Mouse (Mus musculus): ENCODE data around the gene Nsun5. TPM values are rescaled to one million over a fixed set of nuclear protein-coding genes. Genes with fewer than 3 reads are reported as not detected.

Gene Nsun5
- polyA plus RNA-seq (2015; fragmentation: Nextera tagmentation; extraction: Ambion mirVana) = 34.1 and 36.4 TPM in 2 replicates

DNA sequence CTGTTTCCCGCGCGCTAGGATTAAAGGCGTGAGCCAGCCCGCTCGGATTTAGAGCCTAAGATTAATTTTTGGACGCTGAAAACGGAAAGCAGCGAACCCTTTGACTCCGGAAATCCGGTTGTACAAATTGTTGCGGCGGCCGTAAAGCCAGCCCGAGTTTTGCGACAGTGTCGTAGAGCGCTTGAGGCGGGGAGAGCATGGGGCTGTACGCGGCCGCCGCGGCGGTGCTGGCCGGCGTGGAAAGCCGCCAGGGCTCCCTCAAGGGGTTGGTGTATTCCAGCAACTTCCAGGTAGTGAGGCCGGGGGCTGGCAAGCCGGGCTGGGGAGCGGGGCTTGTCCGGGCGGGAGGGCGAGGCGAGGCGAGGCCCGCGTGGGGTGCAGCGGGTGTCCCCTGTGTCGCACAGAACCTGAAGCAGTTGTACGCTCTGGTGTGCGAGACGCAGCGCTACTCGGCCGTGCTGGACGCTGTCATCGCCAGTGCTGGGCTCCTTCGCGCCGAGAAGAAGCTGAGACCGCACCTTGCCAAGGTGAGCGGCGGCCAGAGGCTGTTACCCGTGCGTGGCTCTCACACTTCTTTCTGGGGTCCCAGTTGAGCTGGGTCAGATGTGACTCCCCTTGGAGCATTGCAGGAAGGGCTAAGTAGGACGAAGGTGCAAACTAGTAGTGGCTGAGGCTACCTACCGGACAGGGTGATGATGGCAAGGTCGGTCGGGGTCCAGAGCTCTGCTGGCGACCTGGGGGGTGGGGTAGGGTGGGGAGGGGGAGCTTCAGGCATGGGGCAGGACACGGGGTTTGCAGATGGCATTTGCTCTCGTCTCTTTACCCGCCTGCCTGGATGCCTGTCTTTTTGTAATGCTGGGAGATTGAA, at the start of gene Nsun5:
TSS of gene Nsun5 (plus strand) at position 167 of the 868 bp plus-strand sequence.
- under 1% methylated on average over 61 of the region's 64 CpGs for WGBS
- Histone ChIP-seq H3K36me3 (ENCODE audit: control insufficient read depth, insufficient read depth, low read length) (peaks cover 19% of the 10 kb centered on the region), H3K27ac (ENCODE audit: low read length) (peak within 1 kb of the TSS; percentile 47), H3K27me3 (ENCODE audit: control insufficient read depth, insufficient read depth, low read depth, low read length) (no peaks in the 10 kb centered on the region; the same call in 1 of the 2 replicates), H3K4me1 (ENCODE audit: control insufficient read depth, insufficient read depth, low read length) (peaks cover 12% of the 10 kb centered on the region), H3K4me3 (ENCODE audit: low read depth, low read length) (peak within 1 kb of the TSS; percentile 89), H3K4me2 (ENCODE audit: low read length) (peak within 1 kb of the TSS; percentile 91), H3K9me3 (replicated peaks; ENCODE audit: control insufficient read depth, low read length, poor library complexity, severe bottlenecking) (no peaks in the 10 kb centered on the region), H3K9ac (ENCODE audit: low read depth, low read length) (peak within 1 kb of the TSS; percentile 92)
- peak; percentile 67 for ATAC-seq

DNA sequence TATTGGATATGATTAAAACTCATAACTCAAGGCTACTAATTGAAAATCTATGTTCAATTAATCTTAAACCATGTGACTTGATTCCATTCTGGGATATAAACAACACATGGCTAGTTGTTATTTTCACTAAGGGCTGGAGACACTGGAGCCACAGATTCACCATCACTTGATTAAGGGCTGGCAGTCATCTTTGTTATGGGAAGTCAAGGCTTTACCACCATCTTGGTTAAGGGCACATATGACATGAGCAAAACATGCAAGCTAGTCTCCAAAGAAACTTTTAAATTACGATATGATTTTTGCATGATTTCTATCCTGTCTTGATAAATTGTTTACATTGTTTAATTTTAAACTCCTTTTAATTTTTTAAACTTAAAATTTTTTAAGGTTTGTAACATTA, 47.6 kb upstream of the Nsun5 start:
- H3K36me3 ChIP-seq (ENCODE audit: control insufficient read depth, insufficient read depth, low read length) = no peaks in the 10 kb centered on the region
- H3K9me3 ChIP-seq (replicated peaks; ENCODE audit: control insufficient read depth, low read length, poor library complexity, severe bottlenecking) = no peaks in the 10 kb centered on the region
- H3K27ac ChIP-seq (ENCODE audit: low read length) = no peak overlapping the region
- ATAC-seq = no peak
- H3K4me1 ChIP-seq (ENCODE audit: control insufficient read depth, insufficient read depth, low read length) = no peaks in the 10 kb centered on the region; the same call in 1 of the 2 replicates
- H3K4me3 ChIP-seq (ENCODE audit: low read depth, low read length) = no peak overlapping the region
- H3K27me3 ChIP-seq (ENCODE audit: control insufficient read depth, insufficient read depth, low read depth, low read length) = no peaks in the 10 kb centered on the region
- H3K9ac ChIP-seq (ENCODE audit: low read depth, low read length) = no peak overlapping the region
- H3K4me2 ChIP-seq (ENCODE audit: low read length) = no peak overlapping the region
- WGBS = 88% methylated on average over 1 of the region's 1 CpGs

DNA sequence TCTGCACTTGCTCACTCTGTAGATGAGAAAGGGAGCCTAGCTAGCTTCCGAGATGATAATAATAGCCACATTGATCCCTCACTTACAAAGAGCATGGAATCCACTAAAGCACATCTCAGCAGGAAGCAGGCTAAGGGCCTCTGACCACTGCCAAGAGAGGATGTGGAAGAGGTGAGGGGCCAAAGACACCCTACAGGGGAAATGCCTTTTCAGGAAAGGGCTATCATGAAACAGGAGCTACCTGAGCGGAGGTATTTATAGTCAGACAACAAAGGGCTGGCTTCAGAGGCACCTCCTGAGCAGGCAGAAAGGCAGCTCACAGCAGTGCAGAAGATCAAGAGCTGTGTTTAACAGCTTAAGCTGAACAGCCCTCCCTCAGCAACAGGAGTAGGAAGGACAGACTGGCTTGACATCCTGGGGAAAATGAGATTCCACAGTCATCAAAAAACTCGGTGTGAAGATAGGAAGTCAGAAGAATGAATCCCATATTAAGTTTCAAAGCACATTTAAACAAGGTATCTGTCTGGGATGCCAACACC, 43.6 kb upstream of the Nsun5 start:
- peak overlapping the region; percentile 53 for H3K27ac ChIP-seq (ENCODE audit: low read length)
- WGBS = 4% methylated on average over 3 of the region's 3 CpGs
- H3K27me3 ChIP-seq (ENCODE audit: control insufficient read depth, insufficient read depth, low read depth, low read length) = no peaks in the 10 kb centered on the region
- H3K9me3 ChIP-seq (replicated peaks; ENCODE audit: control insufficient read depth, low read length, poor library complexity, severe bottlenecking) = no peaks in the 10 kb centered on the region
- no peak overlapping the region for H3K4me2 ChIP-seq (ENCODE audit: low read length)
- peak; percentile 70; the same call in 1 of the 2 replicates for ATAC-seq
- H3K36me3 ChIP-seq (ENCODE audit: control insufficient read depth, insufficient read depth, low read length) = no peaks in the 10 kb centered on the region
- no peak overlapping the region for H3K4me3 ChIP-seq (ENCODE audit: low read depth, low read length)
- no peaks in the 10 kb centered on the region; the same call in 1 of the 2 replicates for H3K4me1 ChIP-seq (ENCODE audit: control insufficient read depth, insufficient read depth, low read length)
- H3K9ac ChIP-seq (ENCODE audit: low read depth, low read length) = no peak overlapping the region

DNA sequence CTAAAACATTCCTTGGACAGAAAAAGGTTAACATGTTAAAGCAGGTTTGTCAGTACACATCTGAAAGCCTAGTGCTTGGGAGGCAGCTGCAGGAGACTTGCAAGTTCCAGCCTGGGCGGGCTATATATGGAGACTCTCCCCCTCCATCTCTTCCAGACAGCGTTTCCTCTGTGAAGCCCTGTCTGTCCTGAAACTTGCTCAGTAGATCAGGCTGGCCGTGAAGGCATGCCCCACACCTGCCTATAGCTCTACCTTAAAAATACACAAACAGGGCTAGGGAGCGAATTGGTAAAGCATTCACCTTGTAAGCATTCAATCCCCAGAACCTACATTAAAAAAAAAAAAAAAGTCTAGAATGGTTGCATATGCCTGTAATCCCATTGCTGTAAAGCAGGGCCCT, 40.3 kb upstream of the Nsun5 start:
- no peak overlapping the region for H3K4me2 ChIP-seq (ENCODE audit: low read length)
- H3K36me3 ChIP-seq (ENCODE audit: control insufficient read depth, insufficient read depth, low read length) = no peaks in the 10 kb centered on the region
- H3K9ac ChIP-seq (ENCODE audit: low read depth, low read length) = no peak overlapping the region
- H3K9me3 ChIP-seq (replicated peaks; ENCODE audit: control insufficient read depth, low read length, poor library complexity, severe bottlenecking) = no peaks in the 10 kb centered on the region
- no peaks in the 10 kb centered on the region; the same call in 1 of the 2 replicates for H3K4me1 ChIP-seq (ENCODE audit: control insufficient read depth, insufficient read depth, low read length)
- no peak overlapping the region for H3K27ac ChIP-seq (ENCODE audit: low read length)
- no peak for ATAC-seq
- H3K27me3 ChIP-seq (ENCODE audit: control insufficient read depth, insufficient read depth, low read depth, low read length) = no peaks in the 10 kb centered on the region
- no peak overlapping the region for H3K4me3 ChIP-seq (ENCODE audit: low read depth, low read length)
- WGBS = 83% methylated on average over 4 of the region's 4 CpGs

DNA sequence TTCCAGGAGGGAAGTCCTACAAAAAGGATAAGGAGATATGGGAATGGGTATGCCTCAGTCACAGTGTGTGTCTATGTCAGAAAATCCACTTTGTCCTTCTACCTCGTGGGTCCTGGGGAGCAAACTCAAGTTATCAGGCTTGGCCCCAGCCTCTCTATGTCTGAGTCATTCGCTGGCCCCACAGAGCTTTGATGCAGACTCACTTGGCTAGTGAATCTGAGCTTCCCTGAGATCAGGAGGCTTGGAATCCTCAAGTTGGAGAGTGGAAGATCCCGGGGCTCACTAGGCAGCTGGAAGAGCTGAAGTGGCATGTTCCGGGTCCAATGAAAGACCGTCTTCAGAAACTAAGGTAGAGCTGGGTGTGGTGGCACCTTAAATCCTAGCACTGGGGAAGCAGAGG, 39.6 kb upstream of the Nsun5 start:
- no peak overlapping the region for H3K4me2 ChIP-seq (ENCODE audit: low read length)
- no peaks in the 10 kb centered on the region for H3K36me3 ChIP-seq (ENCODE audit: control insufficient read depth, insufficient read depth, low read length)
- no peaks in the 10 kb centered on the region for H3K9me3 ChIP-seq (replicated peaks; ENCODE audit: control insufficient read depth, low read length, poor library complexity, severe bottlenecking)
- no peak overlapping the region for H3K27ac ChIP-seq (ENCODE audit: low read length)
- no peaks in the 10 kb centered on the region for H3K27me3 ChIP-seq (ENCODE audit: control insufficient read depth, insufficient read depth, low read depth, low read length)
- ATAC-seq = no peak
- WGBS = 82% methylated on average over 5 of the region's 5 CpGs
- no peak overlapping the region for H3K9ac ChIP-seq (ENCODE audit: low read depth, low read length)
- no peak overlapping the region for H3K4me3 ChIP-seq (ENCODE audit: low read depth, low read length)
- H3K4me1 ChIP-seq (ENCODE audit: control insufficient read depth, insufficient read depth, low read length) = no peaks in the 10 kb centered on the region; the same call in 1 of the 2 replicates

DNA sequence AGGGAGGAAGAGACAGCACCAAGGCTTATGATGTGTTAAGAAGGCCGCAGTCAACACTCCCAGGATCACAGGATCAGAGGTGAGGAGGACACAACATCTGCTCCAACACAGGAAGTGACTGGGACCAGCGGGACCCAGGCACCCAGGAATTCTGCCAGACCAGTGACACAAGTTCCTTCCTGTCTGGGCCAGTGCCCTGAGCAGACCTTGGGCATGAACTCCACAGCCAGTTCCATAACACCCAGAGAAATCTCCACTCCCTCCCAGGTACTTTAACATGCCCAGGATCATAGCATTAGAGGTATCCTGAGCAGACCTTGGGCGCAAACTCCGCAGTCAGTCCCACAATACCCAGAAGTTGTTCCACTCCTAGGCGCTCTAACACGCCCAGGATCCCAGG, 38.6 kb upstream of the Nsun5 start:
- H3K36me3 ChIP-seq (ENCODE audit: control insufficient read depth, insufficient read depth, low read length) = no peaks in the 10 kb centered on the region
- no peaks in the 10 kb centered on the region for H3K4me1 ChIP-seq (ENCODE audit: control insufficient read depth, insufficient read depth, low read length)
- WGBS = 88% methylated on average over 6 of the region's 6 CpGs

DNA sequence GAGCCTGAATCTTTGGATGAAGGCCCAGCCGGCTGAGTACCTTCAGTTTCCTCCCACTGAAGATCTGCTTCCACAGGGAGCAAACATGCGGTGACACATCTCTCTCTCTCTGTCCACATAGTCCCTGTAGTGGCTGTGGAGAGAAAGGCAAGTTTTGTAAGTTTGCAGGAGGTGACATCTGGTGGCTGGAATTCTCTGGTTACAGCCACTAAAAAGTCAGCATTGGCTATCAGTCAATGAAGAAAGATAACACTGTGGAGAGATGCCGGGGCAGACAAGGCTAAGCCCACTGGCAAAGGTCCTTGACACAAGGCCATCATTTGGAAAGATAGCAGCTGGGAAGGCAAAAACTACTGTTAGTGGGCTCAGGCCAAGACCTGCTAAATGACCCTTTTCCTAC, 32.2 kb upstream of the Nsun5 start:
- no peaks in the 10 kb centered on the region for H3K27me3 ChIP-seq (ENCODE audit: control insufficient read depth, insufficient read depth, low read depth, low read length)
- no peak overlapping the region for H3K4me3 ChIP-seq (ENCODE audit: low read depth, low read length)
- H3K36me3 ChIP-seq (ENCODE audit: control insufficient read depth, insufficient read depth, low read length) = no peaks in the 10 kb centered on the region
- H3K4me2 ChIP-seq (ENCODE audit: low read length) = no peak overlapping the region
- no peaks in the 10 kb centered on the region for H3K4me1 ChIP-seq (ENCODE audit: control insufficient read depth, insufficient read depth, low read length)
- no peak overlapping the region for H3K27ac ChIP-seq (ENCODE audit: low read length)
- H3K9ac ChIP-seq (ENCODE audit: low read depth, low read length) = no peak overlapping the region
- no peak for ATAC-seq
- no peaks in the 10 kb centered on the region for H3K9me3 ChIP-seq (replicated peaks; ENCODE audit: control insufficient read depth, low read length, poor library complexity, severe bottlenecking)
- 74% methylated on average over 3 of the region's 3 CpGs for WGBS

More for the DNA sequence above, 38.6 kb upstream of the Nsun5 start:
- no peak overlapping the region for H3K9ac ChIP-seq (ENCODE audit: low read depth, low read length)
- H3K4me3 ChIP-seq (ENCODE audit: low read depth, low read length) = no peak overlapping the region
- H3K27ac ChIP-seq (ENCODE audit: low read length) = no peak overlapping the region
- H3K9me3 ChIP-seq (replicated peaks; ENCODE audit: control insufficient read depth, low read length, poor library complexity, severe bottlenecking) = no peaks in the 10 kb centered on the region
- H3K4me2 ChIP-seq (ENCODE audit: low read length) = no peak overlapping the region
- no peak for ATAC-seq
- no peaks in the 10 kb centered on the region for H3K27me3 ChIP-seq (ENCODE audit: control insufficient read depth, insufficient read depth, low read depth, low read length)

DNA sequence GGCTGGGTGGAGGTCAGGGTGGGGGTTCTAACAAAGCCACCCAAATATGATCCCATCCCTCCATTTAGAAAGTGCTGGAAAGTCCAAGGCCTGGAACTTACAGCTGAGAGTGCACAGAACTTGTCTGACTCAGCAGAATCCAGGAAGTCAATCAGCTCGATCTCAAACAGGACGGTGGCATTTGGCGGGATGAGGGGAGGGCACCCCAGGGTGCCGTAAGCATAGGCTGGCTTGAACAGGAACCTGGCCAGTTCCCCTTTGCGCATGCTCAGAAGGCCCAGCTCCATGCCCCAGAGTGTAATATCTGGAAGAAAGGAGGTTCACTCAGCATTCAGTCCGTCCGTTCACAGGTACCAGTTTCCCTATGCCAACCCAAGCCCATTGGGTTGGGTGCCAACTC, 23.8 kb upstream of the Nsun5 start:
- no peak overlapping the region for H3K27ac ChIP-seq (ENCODE audit: low read length)
- H3K4me2 ChIP-seq (ENCODE audit: low read length) = no peak overlapping the region
- no peaks in the 10 kb centered on the region; the same call in 1 of the 2 replicates for H3K9me3 ChIP-seq (replicated peaks; ENCODE audit: control insufficient read depth, low read length, poor library complexity, severe bottlenecking)
- no peaks in the 10 kb centered on the region for H3K36me3 ChIP-seq (ENCODE audit: control insufficient read depth, insufficient read depth, low read length)
- no peaks in the 10 kb centered on the region for H3K4me1 ChIP-seq (ENCODE audit: control insufficient read depth, insufficient read depth, low read length)
- H3K27me3 ChIP-seq (ENCODE audit: control insufficient read depth, insufficient read depth, low read depth, low read length) = no peaks in the 10 kb centered on the region
- ATAC-seq = no peak
- no peak overlapping the region for H3K4me3 ChIP-seq (ENCODE audit: low read depth, low read length)
- 78% methylated on average over 7 of the region's 7 CpGs for WGBS
- H3K9ac ChIP-seq (ENCODE audit: low read depth, low read length) = no peak overlapping the region

DNA sequence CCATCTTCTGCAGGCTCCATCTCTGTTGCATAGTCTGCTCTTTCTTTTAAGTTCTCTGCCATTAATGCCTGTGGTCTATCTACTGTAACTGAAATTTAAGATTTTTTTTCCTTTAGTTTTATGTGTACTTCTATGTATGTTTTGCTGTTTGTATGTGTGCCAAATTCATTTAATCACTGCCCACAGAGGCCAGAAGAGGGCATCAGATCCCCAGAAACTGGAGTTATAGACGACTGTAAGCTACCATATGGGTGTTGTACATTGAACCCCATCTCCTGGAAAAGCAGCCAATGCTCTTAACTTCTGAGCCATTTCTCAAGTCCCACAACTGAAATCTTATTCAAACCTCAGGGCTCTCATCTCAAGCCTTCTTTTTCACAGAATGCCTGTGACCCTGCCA, 23.3 kb upstream of the Nsun5 start:
- Histone ChIP-seq H3K27ac (ENCODE audit: low read length) (no peak overlapping the region), H3K4me1 (ENCODE audit: control insufficient read depth, insufficient read depth, low read length) (no peaks in the 10 kb centered on the region), H3K4me2 (ENCODE audit: low read length) (no peak overlapping the region), H3K36me3 (ENCODE audit: control insufficient read depth, insufficient read depth, low read length) (no peaks in the 10 kb centered on the region), H3K4me3 (ENCODE audit: low read depth, low read length) (no peak overlapping the region), H3K9me3 (replicated peaks; ENCODE audit: control insufficient read depth, low read length, poor library complexity, severe bottlenecking) (no peaks in the 10 kb centered on the region; the same call in 1 of the 2 replicates), H3K9ac (ENCODE audit: low read depth, low read length) (no peak overlapping the region), H3K27me3 (ENCODE audit: control insufficient read depth, insufficient read depth, low read depth, low read length) (no peaks in the 10 kb centered on the region)
- 37% methylated on average over 1 of the region's 1 CpGs for WGBS
- ATAC-seq = no peak

Data from midbrain, embryonic 16.5 days (tissue).